21 mouse cellular contexts compared by ENCODE assay signal in the genomic region with DNA sequence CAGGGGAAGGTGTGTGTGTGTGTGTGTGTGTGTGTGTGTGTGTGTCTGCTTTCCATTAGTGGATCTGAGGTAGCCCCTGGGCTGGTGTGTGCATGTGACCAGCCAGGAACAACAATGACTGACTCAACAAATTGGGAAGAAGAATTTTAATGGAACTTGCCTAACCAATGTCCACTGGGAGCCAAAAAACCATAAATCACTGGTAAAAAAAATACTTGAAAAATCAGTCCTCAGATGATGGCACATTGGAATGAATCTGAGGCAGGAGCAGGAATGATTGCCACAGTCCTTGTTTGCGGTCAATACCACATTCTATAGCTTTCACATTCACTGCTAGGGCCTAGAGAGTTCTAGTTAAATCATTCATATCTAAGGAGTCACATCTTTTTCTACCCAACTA.
DNase-seq lines count a peak whose midpoint lies in the region; ATAC-seq and TF ChIP-seq lines count a peak whose summit lies in the region.
"Had no signal": no experiment of that assay in that cellular context is flagged by ENCODE, and none has a peak within 500 bp of the region (broad histone marks: within the 10 kb centered on the region; RNA-seq: fewer than 3 reads in every experiment).

No protein-coding gene starts in this region.

- no peak for TF ChIP-seq POLR2A in myocyte (IDR thresholded peaks at IDR 0.05; ENCODE audit: insufficient read length, low read depth)

- ATAC-seq in granulocyte monocyte progenitor cell, adult 5-6 weeks (replicated peaks; ENCODE audit: poor library complexity, severe bottlenecking): no peak
- ATAC-seq: forebrain, embryonic 14.5 days; forebrain, embryonic 16.5 days had no signal

- TF ChIP-seq CTCF in C2C12 (IDR thresholded peaks at IDR 0.05; ENCODE audit: control insufficient read depth, insufficient read depth, insufficient read length): no peak

- H3ac ChIP-seq in C2C12 (ENCODE audit: control insufficient read depth, insufficient read length, low read depth): no peak overlapping the region
- no peak overlapping the region for H3ac ChIP-seq in myocyte (ENCODE audit: control insufficient read depth, insufficient read length)

- no peaks in the 10 kb centered on the region for H3K36me3 ChIP-seq in C2C12 (ENCODE audit: control insufficient read depth, insufficient read depth)
- no peaks in the 10 kb centered on the region for H3K36me3 ChIP-seq in myocyte (ENCODE audit: control insufficient read depth, insufficient read depth)
- H3K36me3 ChIP-seq: embryonic facial prominence, embryonic 10.5 days; embryonic facial prominence, embryonic 12.5 days; forebrain, embryonic 10.5 days; forebrain, embryonic 12.5 days had no signal

- H3K4me2 ChIP-seq in myocyte (ENCODE audit: low read depth): no peak overlapping the region
- H3K4me2 ChIP-seq: embryonic facial prominence, embryonic 12.5 days; forebrain, embryonic 12.5 days had no signal

- H3K4me3 ChIP-seq in C2C12 (ENCODE audit: insufficient read depth, poor library complexity, severe bottlenecking) (no peak overlapping the region), myocyte (no peak overlapping the region)
- H3K4me3 ChIP-seq: embryonic facial prominence, embryonic 10.5 days; embryonic facial prominence, embryonic 12.5 days; forebrain, embryonic 10.5 days; forebrain, embryonic 12.5 days had no signal

- H3K79me2 ChIP-seq in C2C12 (ENCODE audit: control insufficient read depth, insufficient read depth): no peaks in the 10 kb centered on the region
- H3K79me2 ChIP-seq in myocyte (ENCODE audit: control insufficient read depth, insufficient read depth): no peaks in the 10 kb centered on the region

- no peaks in the 10 kb centered on the region for H3K79me3 ChIP-seq in C2C12 (ENCODE audit: low read depth)

- peak; percentile 14 for DNase-seq in adipocyte (ENCODE audit: low spot score)
- DNase-seq in left cerebral cortex, adult 8-10 months (ENCODE audit: low spot score in 2 of 2): no peak
- DNase-seq in gastrocnemius, adult 8-10 months (ENCODE audit: low spot score in 2 of 2): no peak
- DNase-seq: adrenal gland, adult 8-10 months; adrenal gland, postnatal 14 days; adrenal gland, postnatal 36 days; B cell, adult 2 months; cerebellum, adult 11-12 months; cerebellum, adult 2 months; cerebellum, adult 9-10 months; cerebellum, postnatal 10 days; cerebellum, postnatal 25 days had no signal

- H3K27me3 ChIP-seq in C2C12 (ENCODE audit: control insufficient read depth, insufficient read depth, insufficient read length): no peaks in the 10 kb centered on the region
- no peaks in the 10 kb centered on the region for H3K27me3 ChIP-seq in myocyte (ENCODE audit: control insufficient read depth, insufficient read depth, insufficient read length)
- H3K27me3 ChIP-seq: embryonic facial prominence, embryonic 12.5 days; forebrain, embryonic 12.5 days had no signal

TF ChIP-seq in C2C12, 6 proteins besides CTCF, POLR2A, EP300 and RAD21:
- TF ChIP-seq MYOG (IDR thresholded peaks at IDR 0.05; ENCODE audit: control insufficient read depth, extremely low read depth, insufficient read length) (no peak), FOSL1 (IDR thresholded peaks at IDR 0.05; ENCODE audit: insufficient read depth, low read length, poor library complexity, severe bottlenecking) (no peak), MAX (IDR thresholded peaks at IDR 0.05) (no peak), USF1 (IDR thresholded peaks at IDR 0.05; ENCODE audit: low read depth) (peak; percentile 19), CEBPB (IDR thresholded peaks at IDR 0.05; ENCODE audit: low read depth) (peak; percentile 46)

TF ChIP-seq in myocyte, 11 proteins besides CTCF, POLR2A, EP300 and RAD21:
- no peak for TF ChIP-seq CEBPB (IDR thresholded peaks at IDR 0.05; ENCODE audit: insufficient read depth, poor library complexity, severe bottlenecking)
- no peak for TF ChIP-seq POLR2AphosphoS2 (IDR thresholded peaks at IDR 0.05; ENCODE audit: insufficient read length, low read depth)
- peak; percentile 41 for TF ChIP-seq USF1 (IDR thresholded peaks at IDR 0.05; ENCODE audit: low read depth)
